ENCODE assay signal across 8 mouse cellular contexts in genomic region chr10:70788814-70789452, GRCm38 (mm10).
DNase-seq lines count a peak whose midpoint lies in the region; ATAC-seq lines count a peak whose summit lies in the region.

No protein-coding gene starts in this region.

- intact Hi-C loops in left cerebral cortex, postnatal 10 days (cut with DNase I) = no loop called here

- DNase-seq in left cerebral cortex, postnatal 10 days (ENCODE audit: extremely low spot score in 1 of 2, low spot score in 2 of 2) = peak; percentile 43 to 47
- DNase-seq in left cerebral cortex, adult 18-20 months (ENCODE audit: low spot score in 2 of 2) = no peak
- peak; percentile 57 for DNase-seq in embryo, embryonic 10.5 days (ENCODE audit: low spot score)
- DNase-seq in kidney, postnatal 25 days = peak; percentile 23 to 42
- peak; percentile 59 to 69 for DNase-seq in right cerebral cortex, postnatal 10 days (ENCODE audit: low spot score in 2 of 2)
- DNase-seq in urinary bladder, postnatal 25 days (ENCODE audit: low spot score) = no peak
- no peak for DNase-seq in gastrocnemius, postnatal 10 days

- no peak for ATAC-seq in inflammation-experienced regulatory T-cells, adult 6 months

Comparison
In these comparisons a context has a peak if more than half of its experiments do, and no peak if none do; other contexts are left out.
1. DNase-seq: peak in left cerebral cortex, postnatal 10 days (2 of 2), embryo, embryonic 10.5 days (single experiment), kidney, postnatal 25 days (2 of 2) and right cerebral cortex, postnatal 10 days (2 of 2); none in left cerebral cortex, adult 18-20 months (0 of 2), urinary bladder, postnatal 25 days (single experiment) and gastrocnemius, postnatal 10 days (single experiment).